Mouse (Mus musculus) olfactory bulb, adult 2 months (tissue): ENCODE results near the gene Copz1.

Experiments
- CTCF ChIP-seq: fragments of 200-500 bp; IDR thresholded peaks from 2 replicates; pipeline ENCODE4 v1.5.1; 2012; ENCODE audit warnings: low read depth, mild to moderate bottlenecking, low read length, moderate library complexity; ENCODE audit not compliant: insufficient read depth
- POLR2A ChIP-seq: fragments of 200-500 bp; IDR thresholded peaks from 2 replicates; pipeline ENCODE4 v1.6.1; 2012; ENCODE audit warnings: mild to moderate bottlenecking, low read depth, low read length, moderate library complexity; ENCODE audit not compliant: insufficient read depth

GRCm38 (mm10) chr15:103321076-103321475 is 48.6 kb downstream of the Copz1 start:
- TF ChIP-seq CTCF (0 out of 2 replicates have a peak, but pooled peaks have one; percentile 26), POLR2A (no peak)
